Mouse (Mus musculus): ENCODE measurements around the gene Stk38.
"Not testable (repeated sequence)": the region's sequence is repeated elsewhere in the genome, so short reads cannot be mapped to it uniquely, and the experiment has no call there.

Gene Stk38

DNA sequence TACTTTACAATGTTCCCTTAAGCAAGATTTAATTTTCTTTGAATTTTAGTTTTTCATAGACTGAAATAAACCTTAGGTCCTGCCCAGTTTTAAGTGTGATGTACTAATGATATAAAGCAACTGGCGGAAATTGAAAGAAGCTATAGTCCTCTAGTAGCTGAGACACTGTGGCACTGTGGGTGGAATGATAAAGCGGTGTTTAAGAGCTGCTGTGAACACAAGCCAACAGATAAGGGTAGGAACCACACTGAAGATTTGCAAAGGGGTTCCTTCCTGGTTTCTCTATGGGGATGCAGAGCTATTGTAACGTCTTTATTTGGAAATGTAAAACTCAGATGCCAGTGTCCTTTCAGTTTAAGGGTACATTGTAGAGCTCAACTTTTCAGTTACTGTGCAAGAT is 33.8 kb upstream of the Stk38 start:
- in situ Hi-C loops (cut with MboI): loop anchor here (10.0 kb wide), 2 partner anchors 333 to 473 kb away; no protein-coding TSS in a partner anchor

DNA sequence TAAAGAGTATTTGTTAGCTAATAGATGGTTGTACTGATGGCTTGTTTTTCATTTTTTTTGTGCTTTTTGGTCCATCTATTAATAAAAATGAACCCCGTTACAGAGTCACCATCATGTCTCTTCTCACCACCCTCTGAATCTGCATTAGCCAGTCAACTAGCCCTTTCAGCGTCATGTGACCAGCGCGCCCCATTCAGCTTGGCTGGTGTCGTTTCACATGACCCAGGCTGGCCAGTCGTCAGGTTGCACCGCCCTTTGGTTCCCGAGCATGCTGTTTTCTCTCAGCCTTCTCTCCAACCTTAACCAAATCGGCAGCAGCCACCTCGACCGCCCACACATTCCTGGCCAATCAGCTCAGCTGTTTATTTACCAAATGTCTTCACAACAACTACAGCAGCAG is 31.6 kb upstream of the Stk38 start:
- in situ Hi-C loops (cut with MboI): no loop called here

DNA sequence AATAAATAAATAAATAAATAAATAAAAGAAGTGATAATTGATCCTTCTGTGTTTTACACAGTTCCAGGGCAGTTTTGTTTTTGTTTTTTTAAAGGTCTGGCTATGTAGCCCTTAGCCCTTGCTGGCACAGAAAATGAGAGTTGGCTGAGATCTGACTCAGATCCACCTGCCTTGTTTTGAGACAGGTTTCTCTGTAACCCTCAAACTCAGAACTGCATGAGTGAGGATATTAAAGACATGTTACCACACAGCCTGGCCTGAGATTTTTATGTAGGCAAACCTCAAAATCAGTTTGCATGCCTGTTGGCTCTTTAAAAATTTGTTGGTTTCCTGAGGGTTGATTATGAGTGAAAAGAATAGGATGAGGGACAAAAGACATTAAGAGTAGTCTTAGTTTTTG is 27.7 kb upstream of the Stk38 start:
- in situ Hi-C loops (cut with MboI): no loop called here

- in situ Hi-C loops (cut with MboI): no loop called here
Measured at GRCm38 (mm10) chr17:29034264-29034663, 26.5 kb upstream of the Stk38 start.

DNA sequence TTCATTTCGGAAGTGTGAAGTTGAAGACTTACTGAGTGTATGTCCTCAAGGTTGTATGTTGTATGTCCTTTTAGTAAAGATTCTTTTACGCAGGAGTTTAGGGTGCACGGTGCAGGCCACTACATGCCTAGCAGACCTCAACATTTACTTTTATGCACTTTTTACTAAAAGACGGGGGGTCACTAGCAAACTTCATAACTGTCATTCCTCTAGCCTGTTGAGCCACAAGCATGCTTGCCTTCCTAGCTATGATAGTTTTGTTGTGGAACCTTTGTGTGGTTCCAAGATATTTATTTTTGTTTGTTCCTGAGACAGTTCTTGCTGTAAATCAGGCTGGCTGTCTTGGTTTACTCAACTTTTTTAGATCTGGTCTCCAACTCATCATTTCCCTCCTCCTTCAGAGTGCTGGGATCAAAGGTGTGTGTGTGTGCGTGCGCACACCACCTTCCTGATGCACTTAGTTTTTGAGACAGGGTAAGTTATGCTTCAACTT is 25.8 kb upstream of the Stk38 start:
- in situ Hi-C loops (cut with MboI): no loop called here

- in situ Hi-C loops (cut with MboI): no loop called here
Measured at GRCm38 (mm10) chr17:29032274-29033069, 24.7 kb upstream of the Stk38 start, which contains the start of gene Srsf3. Gene Srsf3 (plus strand): TSS chr17:29032628.

GRCm38 (mm10) chr17:29031771-29032273 is 24.0 kb upstream of the Stk38 start:
- in situ Hi-C loops (cut with MboI): no loop called here

DNA sequence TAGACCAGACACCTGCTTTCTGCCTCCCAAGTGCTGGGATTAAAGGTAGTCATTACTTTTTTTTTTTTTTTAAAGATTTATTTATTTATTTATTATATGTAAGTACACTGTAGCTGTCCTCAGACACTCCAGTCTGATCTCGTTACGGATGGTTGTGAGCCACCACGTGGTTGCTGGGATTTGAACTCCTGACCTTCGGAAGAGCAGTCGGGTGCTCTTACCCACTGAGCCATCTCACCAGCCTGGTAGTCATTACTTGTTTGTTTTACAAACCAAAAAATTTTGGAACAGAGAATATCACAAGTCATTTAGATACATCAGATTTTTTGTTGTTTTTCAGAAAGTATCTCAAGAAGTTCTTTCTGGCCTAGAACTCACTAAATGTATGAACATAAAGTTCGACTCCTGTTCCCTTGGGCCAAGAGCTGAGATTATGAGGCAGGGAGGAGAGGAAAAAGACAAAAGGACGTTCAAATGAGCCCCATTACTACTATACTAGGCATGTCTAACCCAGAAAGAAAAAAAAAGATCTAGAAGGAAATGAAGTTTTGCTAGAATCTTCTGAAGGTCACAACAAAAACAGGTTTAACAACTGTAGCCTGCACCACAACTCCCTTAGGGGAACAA is 23.4 kb upstream of the Stk38 start:
- in situ Hi-C loops (cut with MboI): not testable (repeated sequence)

- in situ Hi-C loops (cut with MboI): no loop called here
Measured at GRCm38 (mm10) chr17:29030321-29031034, 22.7 kb upstream of the Stk38 start.

- in situ Hi-C loops (cut with MboI): no loop called here
Measured at GRCm38 (mm10) chr17:29026652-29027356, 19.0 kb upstream of the Stk38 start.

- in situ Hi-C loops (cut with MboI): no loop called here
Measured at GRCm38 (mm10) chr17:29024896-29025565, 17.2 kb upstream of the Stk38 start.

DNA sequence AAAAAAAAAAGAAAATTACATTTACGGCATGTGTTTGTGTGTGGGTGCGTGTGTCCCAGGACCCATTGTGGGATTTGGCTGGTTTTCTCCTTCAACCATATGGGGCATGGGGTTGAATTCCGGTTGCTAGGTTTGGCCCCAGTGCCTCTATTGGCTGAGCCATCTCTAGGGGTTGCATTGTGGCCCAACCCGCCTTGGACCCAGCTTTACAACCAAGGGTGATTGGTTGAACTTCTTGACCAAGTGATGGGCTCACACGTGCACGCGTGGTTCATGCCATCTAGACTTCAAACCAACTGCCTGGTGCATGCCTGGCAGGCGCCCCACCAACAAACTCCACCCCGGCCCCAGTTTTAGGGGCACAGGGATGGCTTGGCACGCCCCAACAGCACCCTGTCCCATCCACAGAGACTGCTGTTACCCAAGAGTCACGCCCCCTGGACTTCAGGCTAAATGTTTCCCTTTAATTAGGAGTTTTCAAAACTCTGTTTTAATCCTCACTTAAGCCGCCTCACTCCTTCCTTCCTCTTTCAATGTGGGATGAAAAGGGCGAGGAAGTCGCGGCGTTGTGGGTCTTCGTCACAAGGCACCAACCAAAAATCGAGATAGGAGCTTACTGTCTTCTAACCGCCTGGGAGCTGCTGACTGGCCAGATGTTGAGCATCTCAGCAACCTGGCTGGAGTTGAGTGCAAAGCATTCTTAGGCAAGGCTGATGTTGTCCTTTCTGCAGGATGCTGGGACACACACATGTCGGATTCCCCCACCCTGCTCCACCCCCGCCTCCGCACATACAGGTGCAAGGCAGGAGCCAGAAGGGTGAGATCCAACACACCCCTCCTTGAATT is 16.5 kb upstream of the Stk38 start:
- in situ Hi-C loops (cut with MboI): no loop called here

DNA sequence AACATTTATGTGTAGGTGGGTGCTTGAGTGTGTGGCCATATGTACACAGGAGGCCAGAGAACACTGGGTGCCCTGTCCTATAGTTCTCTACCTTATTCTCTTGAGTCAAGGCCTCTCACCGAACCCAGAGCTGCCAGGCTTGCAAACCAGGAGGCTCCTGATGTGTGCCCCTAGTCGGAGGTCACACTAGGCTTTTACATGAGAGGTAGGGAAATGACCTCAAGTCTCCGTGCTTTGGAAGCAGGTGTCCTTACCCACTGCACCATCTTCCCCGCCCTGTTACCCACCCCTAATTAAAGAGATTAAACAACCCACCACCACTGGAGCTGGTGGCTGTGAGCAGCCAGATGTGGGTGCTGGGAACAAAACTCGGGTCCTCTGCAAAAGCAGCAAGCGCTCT is 15.6 kb upstream of the Stk38 start:
- in situ Hi-C loops (cut with MboI): no loop called here

- in situ Hi-C loops (cut with MboI): no loop called here
Measured at GRCm38 (mm10) chr17:29022230-29022819, 14.5 kb upstream of the Stk38 start.

- in situ Hi-C loops (cut with MboI): no loop called here
Measured at GRCm38 (mm10) chr17:29020444-29020843, 12.6 kb upstream of the Stk38 start.

DNA sequence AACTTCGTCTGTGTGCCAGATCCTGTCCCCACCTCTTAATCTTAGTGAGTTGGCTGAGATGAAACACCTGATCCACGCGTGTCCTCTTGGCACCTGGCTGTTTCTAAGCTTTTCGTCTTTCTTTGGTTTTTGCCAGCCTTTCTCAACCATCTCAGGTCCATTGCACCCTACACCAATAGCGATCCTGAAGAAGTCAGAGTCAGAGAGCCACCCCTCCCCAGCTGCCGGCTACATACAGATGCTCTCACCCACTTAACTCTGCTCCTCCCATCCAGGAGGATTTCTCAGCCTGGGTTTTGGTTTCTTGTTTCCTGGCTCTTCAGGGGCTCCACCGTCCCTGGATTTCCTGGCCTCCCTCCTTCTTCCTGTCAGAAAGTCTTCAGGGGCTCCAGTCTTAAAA is 11.6 kb upstream of the Stk38 start:
- in situ Hi-C loops (cut with MboI): no loop called here

- in situ Hi-C loops (cut with MboI): no loop called here
Measured at GRCm38 (mm10) chr17:29018292-29018984, 10.6 kb upstream of the Stk38 start.

DNA sequence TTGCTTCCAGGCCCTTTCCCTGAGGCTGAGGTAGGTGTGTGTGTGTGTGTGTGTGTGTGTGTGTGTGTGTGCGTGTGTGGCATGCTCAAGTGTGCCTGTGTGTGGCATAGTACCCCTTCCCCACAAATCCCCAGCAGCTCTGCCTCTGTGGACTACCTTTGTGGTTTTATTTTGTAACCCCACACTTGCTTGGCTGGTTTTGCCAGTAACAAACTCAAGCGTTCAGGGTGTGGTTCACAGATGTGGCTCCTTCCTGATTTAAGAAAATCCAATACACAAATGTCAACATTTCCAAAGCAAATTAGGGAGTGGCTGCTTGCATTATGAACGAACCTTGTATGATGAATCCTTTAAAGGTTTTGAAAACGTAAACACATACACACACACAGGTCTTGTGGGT is 8.9 kb upstream of the Stk38 start:
- in situ Hi-C loops (cut with MboI): no loop called here

DNA sequence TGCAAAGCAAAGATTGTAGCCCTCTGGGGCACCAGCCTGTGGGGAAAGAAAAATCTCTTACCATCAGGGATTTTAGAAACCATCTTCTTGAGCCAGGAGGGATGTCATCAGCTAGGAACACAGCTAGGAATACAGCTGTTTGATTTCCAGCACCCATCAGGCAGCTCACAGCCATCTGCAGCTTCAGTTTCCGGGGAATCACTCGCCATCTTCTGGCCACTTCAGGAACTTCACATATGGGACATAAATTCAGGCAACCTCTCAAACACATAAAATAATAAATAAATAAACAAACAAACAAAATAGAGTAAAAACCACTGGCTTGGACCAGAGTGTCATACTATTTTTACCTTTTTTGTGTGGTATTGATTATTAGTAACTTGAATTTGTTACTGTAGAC is 7.8 kb upstream of the Stk38 start:
- in situ Hi-C loops (cut with MboI): no loop called here

Data from mature B cell (primary cell).